Mouse (Mus musculus) myocyte (in vitro differentiated cells): ENCODE results near the gene Zfp870. TPM values are rescaled to one million over a fixed set of nuclear protein-coding genes. Genes with fewer than 3 reads are reported as not detected.

Experiments used
- H3K27me3 ChIP-seq: one replicate; pipeline ENCODE4 v1.6.1; 2011; ENCODE audit not compliant: control insufficient read depth, insufficient read depth, insufficient read length
- H3K36me3 ChIP-seq: one replicate; pipeline ENCODE4 v1.6.1; 2011; ENCODE audit not compliant: control insufficient read depth, insufficient read depth
- H3K4me2 ChIP-seq: one replicate; pipeline ENCODE4 v1.6.1; 2011; ENCODE audit warnings: low read depth, control low read depth
- H3K4me3 ChIP-seq: one replicate; pipeline ENCODE4 v1.5.1; 2011; ENCODE audit warnings: mild to moderate bottlenecking, control low read depth, moderate library complexity
- H3K79me2 ChIP-seq: one replicate; pipeline ENCODE4 v1.6.1; 2011; ENCODE audit not compliant: control insufficient read depth, insufficient read depth
- H3ac ChIP-seq: one replicate; pipeline ENCODE4 v1.6.1; 2011; ENCODE audit not compliant: control insufficient read depth, insufficient read length
- CEBPB ChIP-seq: IDR thresholded peaks from 2 replicates; pipeline ENCODE4 v1.6.1; 2011; ENCODE audit warnings: mild to moderate bottlenecking, moderate library complexity; ENCODE audit not compliant: poor library complexity, insufficient read depth, severe bottlenecking
- E2F4 ChIP-seq: IDR thresholded peaks from one replicate; pipeline ENCODE4 v1.6.1; 2011; ENCODE audit warnings: mild to moderate bottlenecking, control low read depth, moderate library complexity; ENCODE audit not compliant: insufficient read depth
- MAX ChIP-seq: IDR thresholded peaks from one replicate; pipeline ENCODE4 v1.6.1; 2011; ENCODE audit warnings: low read depth, mild to moderate bottlenecking, control low read depth
- MYOD1 ChIP-seq, 3 experiments: IDR thresholded peaks; one replicate each; pipeline ENCODE4 v1.6.1; 2011; ENCODE audit warnings: control low read depth in 2 of 3, low read depth in 2 of 3, mild to moderate bottlenecking in 2 of 3, moderate library complexity in 1 of 3; ENCODE audit not compliant: insufficient read length in 2 of 3, control insufficient read depth in 1 of 3
- MYOG ChIP-seq, 3 experiments: IDR thresholded peaks; one replicate each; pipeline ENCODE4 v1.6.1; 2011; ENCODE audit warnings: control low read depth in 2 of 3, low read depth in 2 of 3, mild to moderate bottlenecking in 2 of 3; ENCODE audit not compliant: insufficient read length in 2 of 3, control insufficient read depth in 1 of 3, insufficient read depth in 1 of 3
- POLR2A ChIP-seq: IDR thresholded peaks from one replicate; pipeline ENCODE4 v1.6.1; 2011; ENCODE audit warnings: low read depth, mild to moderate bottlenecking, control low read depth, moderate library complexity; ENCODE audit not compliant: insufficient read length
- POLR2AphosphoS2 ChIP-seq: IDR thresholded peaks from one replicate; pipeline ENCODE4 v1.6.1; 2011; ENCODE audit warnings: low read depth, control low read depth; ENCODE audit not compliant: insufficient read length
- REST ChIP-seq: IDR thresholded peaks from one replicate; pipeline ENCODE4 v1.6.1; 2011; ENCODE audit warnings: mild to moderate bottlenecking, control low read depth, moderate library complexity; ENCODE audit not compliant: insufficient read depth, insufficient read length
- SRF ChIP-seq: IDR thresholded peaks from one replicate; pipeline ENCODE4 v1.6.1; 2011; ENCODE audit warnings: low read depth; ENCODE audit not compliant: control insufficient read depth, insufficient read length
- TCF12 ChIP-seq: IDR thresholded peaks from one replicate; pipeline ENCODE4 v1.6.1; 2011; ENCODE audit warnings: mild to moderate bottlenecking, control low read depth; ENCODE audit not compliant: poor library complexity, insufficient read depth, severe bottlenecking
- TCF3 ChIP-seq: IDR thresholded peaks from one replicate; pipeline ENCODE4 v1.6.1; 2011; ENCODE audit warnings: low read depth, control low read depth; ENCODE audit not compliant: insufficient read length
- USF1 ChIP-seq: IDR thresholded peaks from one replicate; pipeline ENCODE4 v1.6.1; 2011; ENCODE audit warnings: low read depth, mild to moderate bottlenecking, control low read depth, moderate library complexity
- polyA plus RNA-seq: library from polyadenylated mRNA; unstranded; fragments of >200 nt; fragmentation: generic; extraction: Trizol; gene quantifications from one replicate; pipeline ENCODE4 v1.2.1, GENCODE M21; 2012; ENCODE audit warnings: missing spikeins

Zfp870 gene
- polyA plus RNA-seq, 1 experiment = 0.91 TPM

DNA sequence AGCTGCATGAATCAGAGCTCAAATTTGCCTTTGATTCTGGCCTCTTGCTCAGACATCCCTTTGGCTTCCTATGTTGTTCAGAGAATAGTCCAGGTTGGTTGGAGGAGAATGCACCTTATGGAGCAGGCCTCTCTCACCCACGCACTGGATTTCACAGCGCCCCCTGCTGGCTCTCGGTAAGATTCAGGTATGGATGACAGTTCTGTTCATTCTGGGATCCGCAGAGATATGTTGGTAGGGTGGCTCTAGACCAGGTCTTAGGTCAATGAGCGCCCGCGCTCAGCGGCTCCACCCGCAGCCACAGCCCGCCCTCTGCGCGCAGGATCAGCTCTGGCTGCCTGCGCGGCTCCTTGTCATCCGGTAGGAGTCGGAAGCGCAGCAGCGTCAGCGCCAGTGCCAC is 13.8 kb upstream of the Zfp870 start:
- Histone ChIP-seq H3K36me3 (no peaks in the 10 kb centered on the region), H3K4me2 (no peak overlapping the region), H3ac (no peak overlapping the region), H3K4me3 (no peak overlapping the region), H3K27me3 (peaks cover 6% of the 10 kb centered on the region), H3K79me2 (no peaks in the 10 kb centered on the region)
- no peak for TF ChIP-seq MYOD1 (IDR thresholded peaks at IDR 0.05; ENCODE audit: control insufficient read depth in 1 of 3, insufficient read length in 2 of 3, low read depth in 2 of 3)
- no peak for TF ChIP-seq E2F4
- no peak for TF ChIP-seq MAX
- no peak for TF ChIP-seq CEBPB
- TF ChIP-seq USF1 = no peak
- TF ChIP-seq POLR2A = no peak
- no peak for TF ChIP-seq POLR2AphosphoS2
- TF ChIP-seq SRF = no peak
- TF ChIP-seq TCF3 = no peak
- TF ChIP-seq TCF12 = no peak
- TF ChIP-seq MYOG (IDR thresholded peaks at IDR 0.05; ENCODE audit: control insufficient read depth in 1 of 3, insufficient read depth in 1 of 3, insufficient read length in 2 of 3, low read depth in 2 of 3) = no peak
- no peak for TF ChIP-seq REST

DNA sequence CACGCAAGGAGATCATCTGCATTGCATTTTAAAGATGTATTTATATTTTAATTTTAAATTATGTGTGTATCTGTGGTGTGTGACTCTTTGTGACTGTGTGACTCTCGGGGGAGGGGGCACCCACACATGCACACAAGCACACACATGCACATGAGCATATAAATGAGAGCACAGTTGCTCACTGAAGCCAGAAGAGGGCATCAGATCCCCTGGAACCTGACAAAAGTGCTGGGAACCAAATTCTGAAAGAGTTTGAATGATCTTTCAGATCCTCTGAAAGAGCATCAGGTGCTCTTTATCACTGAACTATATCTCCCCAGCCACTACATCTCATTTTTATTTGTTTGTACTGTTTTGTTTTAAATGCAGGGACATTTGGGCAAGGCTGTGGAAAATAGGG is 13.0 kb upstream of the Zfp870 start:
- TF ChIP-seq TCF12 = no peak
- no peak for TF ChIP-seq TCF3
- no peak for TF ChIP-seq CEBPB
- no peak for TF ChIP-seq REST
- no peak for TF ChIP-seq POLR2A
- TF ChIP-seq E2F4 = no peak
- no peak for TF ChIP-seq POLR2AphosphoS2
- TF ChIP-seq MYOG (IDR thresholded peaks at IDR 0.05; ENCODE audit: control insufficient read depth in 1 of 3, insufficient read depth in 1 of 3, insufficient read length in 2 of 3, low read depth in 2 of 3) = no peak
- TF ChIP-seq USF1 = no peak
- TF ChIP-seq MAX = no peak
- TF ChIP-seq MYOD1 (IDR thresholded peaks at IDR 0.05; ENCODE audit: control insufficient read depth in 1 of 3, insufficient read length in 2 of 3, low read depth in 2 of 3) = no peak
- no peak for TF ChIP-seq SRF

DNA sequence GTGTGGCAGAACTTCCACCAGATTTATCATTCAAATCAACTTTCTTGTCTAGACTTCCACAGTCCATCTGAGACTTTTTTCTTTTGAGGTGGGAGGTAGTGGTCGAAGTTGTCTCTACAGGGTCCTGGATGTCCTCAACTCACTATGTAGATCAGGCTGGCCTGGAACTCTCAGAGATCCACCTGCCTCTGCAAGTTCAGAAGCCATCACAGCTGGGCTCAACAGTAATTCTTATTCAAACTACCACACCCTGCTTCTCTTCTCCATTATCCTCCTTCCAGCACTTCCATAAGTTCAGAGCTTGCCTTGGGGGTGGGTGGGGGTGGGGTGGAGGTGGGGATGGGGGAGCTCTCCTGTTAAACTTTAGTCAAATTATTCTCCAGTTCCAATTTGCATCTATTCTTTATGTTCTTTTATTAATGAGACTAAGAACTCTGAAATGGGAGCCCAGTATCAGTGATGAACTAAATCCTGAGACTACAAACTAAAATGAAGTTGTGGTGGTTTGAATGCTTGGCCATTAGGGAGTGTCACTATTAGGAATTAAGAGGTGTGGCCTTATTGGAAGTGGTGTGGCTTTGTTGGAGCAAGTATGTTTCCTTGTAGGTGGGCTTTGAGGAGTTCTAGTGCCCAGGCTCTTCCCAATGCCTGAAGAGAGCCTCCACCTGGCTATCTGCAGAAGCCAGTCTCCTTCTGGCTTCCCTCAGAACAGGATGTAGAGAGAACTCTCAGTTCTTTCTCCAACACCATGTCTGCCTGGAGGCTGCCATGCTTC is 10.5 kb upstream of the Zfp870 start:
- H3ac ChIP-seq = no peak overlapping the region
- no peaks in the 10 kb centered on the region for H3K36me3 ChIP-seq
- no peak overlapping the region for H3K4me3 ChIP-seq
- TF ChIP-seq POLR2A (no peak), SRF (no peak), TCF3 (no peak), REST (no peak)
- no peak overlapping the region for H3K4me2 ChIP-seq
- H3K79me2 ChIP-seq = no peaks in the 10 kb centered on the region
- H3K27me3 ChIP-seq = peaks cover 8% of the 10 kb centered on the region

More for the DNA sequence above, 13.0 kb upstream of the Zfp870 start:
- Histone ChIP-seq H3K27me3 (peaks cover 6% of the 10 kb centered on the region), H3ac (no peak overlapping the region), H3K36me3 (no peaks in the 10 kb centered on the region), H3K4me3 (no peak overlapping the region), H3K79me2 (no peaks in the 10 kb centered on the region), H3K4me2 (no peak overlapping the region)

DNA sequence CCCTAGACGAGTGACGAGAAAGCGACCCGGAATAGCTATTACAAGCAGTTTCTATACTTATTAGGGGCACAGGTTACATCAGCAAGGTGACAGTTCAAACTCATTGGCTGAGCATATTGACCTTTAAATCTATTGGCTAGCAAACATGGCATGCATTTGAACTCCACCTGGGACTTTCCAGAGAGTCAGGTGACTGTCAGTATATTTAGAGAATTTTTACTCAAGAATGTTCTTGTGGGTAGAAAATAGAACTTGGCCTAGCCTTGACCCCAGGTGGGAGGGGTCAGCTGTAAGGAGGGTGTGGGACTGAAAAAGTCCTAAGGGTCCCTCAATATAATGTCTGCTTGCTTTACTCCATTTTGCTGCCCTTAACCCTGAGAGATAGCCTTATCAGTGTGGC is 4.0 kb upstream of the Zfp870 start:
- Histone ChIP-seq H3K27me3 (peaks cover 6% of the 10 kb centered on the region), H3K79me2 (no peaks in the 10 kb centered on the region), H3K4me2 (no peak overlapping the region), H3K4me3 (no peak overlapping the region), H3ac (no peak overlapping the region), H3K36me3 (no peaks in the 10 kb centered on the region)
- TF ChIP-seq TCF12 (no peak), MYOG (IDR thresholded peaks at IDR 0.05; ENCODE audit: control insufficient read depth in 1 of 3, insufficient read depth in 1 of 3, insufficient read length in 2 of 3, low read depth in 2 of 3) (no peak), POLR2A (no peak), CEBPB (no peak), SRF (no peak), POLR2AphosphoS2 (no peak), REST (no peak), TCF3 (no peak), MAX (no peak), USF1 (no peak), MYOD1 (IDR thresholded peaks at IDR 0.05; ENCODE audit: control insufficient read depth in 1 of 3, insufficient read length in 2 of 3, low read depth in 2 of 3) (no peak), E2F4 (no peak)
